Mouse (Mus musculus): ENCODE measurements at regions not wholly inside any gene's neighbourhood (a gene's known extent, or its start where the extent isn't known, plus 50 kb on each side); places are given as distances from the start of the nearest gene placed in this dataset.

- Histone ChIP-seq H3K9me3 (replicated peaks) (no peaks in the 10 kb centered on the region), H3K9ac (replicated peaks) (no peak overlapping the region), H3K4me2 (no peak overlapping the region), H3K27me3 (replicated peaks) (no peaks in the 10 kb centered on the region), H3K4me3 (replicated peaks) (no peak overlapping the region), H3K27ac (replicated peaks) (no peak overlapping the region), H3K36me3 (no peaks in the 10 kb centered on the region), H3K4me1 (peaks cover 11% of the 10 kb centered on the region; the same call in 1 of the 2 replicates)
- no peak for ATAC-seq (ENCODE audit: low FRiP score)
- 58% methylated on average over 8 of the region's 8 CpGs for WGBS
Observed at GRCm38 (mm10) chr16:25042669-25043440, 243.8 kb upstream of the Tprg start.

DNA sequence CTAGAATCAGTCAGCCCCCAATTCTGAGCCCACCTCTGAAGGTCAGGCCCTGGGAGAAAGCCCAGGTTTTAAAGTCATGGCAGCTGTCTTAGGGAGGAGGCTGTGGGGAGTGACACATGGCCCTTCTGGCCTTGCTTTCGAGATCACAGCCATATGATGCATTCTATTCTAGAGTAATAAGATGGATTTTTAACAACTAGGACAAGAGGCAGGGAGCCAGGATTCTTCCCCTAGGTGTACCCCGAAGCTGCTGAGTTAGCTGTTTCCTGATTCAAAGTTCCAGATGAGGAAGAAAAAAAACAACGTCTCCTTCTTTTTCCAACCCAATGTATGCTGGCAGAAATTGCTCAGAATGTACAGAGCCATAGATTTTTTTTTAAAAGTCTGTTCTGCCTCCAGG is 242.0 kb upstream of the Tprg start:
- WGBS = 78% methylated on average over 3 of the region's 3 CpGs
- Histone ChIP-seq H3K4me2 (no peak overlapping the region), H3K36me3 (no peaks in the 10 kb centered on the region), H3K9ac (replicated peaks) (no peak overlapping the region), H3K4me3 (replicated peaks) (no peak overlapping the region), H3K4me1 (peaks cover 11% of the 10 kb centered on the region; the same call in 1 of the 2 replicates), H3K27ac (replicated peaks) (no peak overlapping the region), H3K27me3 (replicated peaks) (no peaks in the 10 kb centered on the region), H3K9me3 (replicated peaks) (no peaks in the 10 kb centered on the region)
- no peak for ATAC-seq (ENCODE audit: low FRiP score)

DNA sequence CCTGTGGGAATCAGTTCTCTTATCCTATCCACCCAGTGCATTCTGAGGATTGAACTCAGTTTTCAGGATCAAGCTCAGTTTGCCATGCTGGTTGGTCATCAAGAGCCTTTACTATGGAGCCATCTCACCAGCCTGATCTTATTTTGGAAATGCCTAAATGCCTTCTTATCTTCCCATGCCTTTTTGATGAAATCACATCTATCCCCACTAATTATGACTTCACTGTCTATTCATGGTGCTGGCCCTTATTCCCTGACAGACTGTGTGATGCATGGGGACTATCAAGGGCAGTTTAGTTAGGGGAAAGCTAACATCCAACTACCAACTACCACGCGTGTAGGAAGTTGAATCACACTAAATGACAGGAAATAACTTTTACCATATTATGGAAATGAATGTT is 238.9 kb upstream of the Tprg start:
- Histone ChIP-seq H3K36me3 (no peaks in the 10 kb centered on the region), H3K27me3 (replicated peaks) (no peaks in the 10 kb centered on the region), H3K9me3 (replicated peaks) (no peaks in the 10 kb centered on the region), H3K4me2 (no peak overlapping the region), H3K27ac (replicated peaks) (no peak overlapping the region), H3K4me1 (peaks cover 3% of the 10 kb centered on the region; the same call in 1 of the 2 replicates), H3K9ac (replicated peaks) (no peak overlapping the region), H3K4me3 (replicated peaks) (no peak overlapping the region)
- no peak for ATAC-seq (ENCODE audit: low FRiP score)
- 92% methylated on average over 2 of the region's 2 CpGs for WGBS

DNA sequence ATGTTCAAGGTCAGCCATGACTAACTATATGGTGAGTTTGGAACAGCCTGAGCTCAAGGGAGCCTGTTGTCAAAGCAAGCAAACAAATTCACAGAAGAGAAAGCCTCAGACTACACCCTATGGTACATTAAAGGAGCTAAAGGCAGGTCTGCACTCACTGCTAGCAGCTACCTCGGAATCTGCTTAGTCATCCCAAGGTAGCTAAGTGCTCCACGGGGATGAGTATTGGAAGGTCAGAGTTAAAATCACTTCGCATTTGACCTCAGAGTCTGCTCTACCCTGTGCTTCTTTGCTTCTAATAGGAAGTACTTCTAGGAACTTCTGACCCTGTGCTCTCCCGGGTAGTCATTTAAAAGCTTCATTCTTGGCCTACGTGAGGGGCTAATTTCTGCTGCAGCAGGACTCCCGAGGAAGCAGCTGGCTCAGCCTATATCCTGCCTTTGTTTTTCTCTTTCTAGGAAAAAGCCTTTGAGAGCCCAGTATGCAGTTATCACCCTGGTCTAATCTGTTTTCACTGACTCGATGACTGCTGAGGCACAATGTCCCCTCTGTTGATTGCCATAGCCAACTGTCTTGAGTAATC is 236.6 kb upstream of the Tprg start:
- Histone ChIP-seq H3K36me3 (no peaks in the 10 kb centered on the region), H3K9ac (replicated peaks) (no peak overlapping the region), H3K4me3 (replicated peaks) (no peak overlapping the region), H3K27ac (replicated peaks) (no peak overlapping the region), H3K4me2 (no peak overlapping the region), H3K27me3 (replicated peaks) (no peaks in the 10 kb centered on the region), H3K9me3 (replicated peaks) (no peaks in the 10 kb centered on the region), H3K4me1 (no peaks in the 10 kb centered on the region)
- WGBS = 54% methylated on average over 7 of the region's 7 CpGs
- no peak for ATAC-seq (ENCODE audit: low FRiP score)

GRCm38 (mm10) chr16:25051044-25051443 is 235.6 kb upstream of the Tprg start:
- Histone ChIP-seq H3K4me3 (replicated peaks) (no peak overlapping the region), H3K4me2 (no peak overlapping the region), H3K27me3 (replicated peaks) (no peaks in the 10 kb centered on the region), H3K36me3 (no peaks in the 10 kb centered on the region), H3K9ac (replicated peaks) (no peak overlapping the region), H3K27ac (replicated peaks) (no peak overlapping the region), H3K9me3 (replicated peaks) (no peaks in the 10 kb centered on the region), H3K4me1 (no peaks in the 10 kb centered on the region)
- no peak for ATAC-seq (ENCODE audit: low FRiP score)
- 89% methylated on average over 5 of the region's 5 CpGs for WGBS

- Histone ChIP-seq H3K4me3 (replicated peaks) (no peak overlapping the region), H3K4me1 (no peaks in the 10 kb centered on the region), H3K9me3 (replicated peaks) (no peaks in the 10 kb centered on the region), H3K27ac (replicated peaks) (no peak overlapping the region), H3K9ac (replicated peaks) (no peak overlapping the region), H3K36me3 (no peaks in the 10 kb centered on the region), H3K4me2 (no peak overlapping the region), H3K27me3 (replicated peaks) (no peaks in the 10 kb centered on the region)
- 58% methylated on average over 5 of the region's 5 CpGs for WGBS
- ATAC-seq (ENCODE audit: low FRiP score) = no peak
Observed at GRCm38 (mm10) chr16:25052428-25052827, 234.2 kb upstream of the Tprg start.

DNA sequence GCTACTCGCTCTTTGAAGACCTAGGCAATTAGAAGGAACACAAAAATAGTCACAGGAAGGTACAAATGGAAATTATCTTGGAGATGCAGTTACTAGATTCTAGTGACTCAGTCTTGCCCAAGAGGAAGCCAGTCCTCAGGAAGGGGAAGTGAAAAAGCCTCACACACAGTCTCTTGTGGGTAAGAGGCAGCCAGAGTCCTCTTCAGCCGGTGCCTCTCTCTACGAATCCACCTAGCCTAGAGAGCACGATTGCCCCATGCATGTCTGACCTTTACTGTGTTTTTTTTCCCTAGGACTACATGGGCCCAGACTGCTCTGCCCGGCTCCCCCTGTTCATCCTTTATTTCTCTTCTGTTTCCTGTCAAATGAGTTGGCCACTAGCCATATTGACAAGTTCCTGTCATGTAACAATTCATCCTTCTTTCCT is 233.7 kb upstream of the Tprg start:
- Histone ChIP-seq H3K9me3 (replicated peaks) (no peaks in the 10 kb centered on the region), H3K4me1 (peaks cover under 1% of the 10 kb centered on the region; the same call in 1 of the 2 replicates), H3K9ac (replicated peaks) (no peak overlapping the region), H3K27me3 (replicated peaks) (no peaks in the 10 kb centered on the region), H3K36me3 (no peaks in the 10 kb centered on the region), H3K27ac (replicated peaks) (no peak overlapping the region), H3K4me2 (no peak overlapping the region), H3K4me3 (replicated peaks) (no peak overlapping the region)
- ATAC-seq (ENCODE audit: low FRiP score) = no peak
- 69% methylated on average over 5 of the region's 5 CpGs for WGBS

DNA sequence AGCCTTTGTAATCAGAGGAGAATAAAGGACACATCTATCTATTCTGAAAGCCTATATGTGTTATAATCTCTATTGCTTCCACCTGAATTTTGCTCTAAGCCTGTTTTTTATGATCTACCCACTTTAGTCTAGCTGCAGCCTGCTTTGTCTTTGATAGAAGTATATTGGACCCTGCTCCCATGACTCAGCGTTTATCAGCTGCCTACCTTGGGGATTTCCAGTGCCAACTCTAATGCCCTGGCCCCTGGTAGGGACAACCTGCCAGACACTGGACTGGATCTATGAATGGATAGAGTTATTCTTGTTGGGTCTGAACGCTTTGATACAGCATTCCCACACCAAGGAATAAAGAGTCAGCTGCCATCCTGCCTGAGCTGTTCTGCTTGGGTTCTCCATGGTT is 232.3 kb upstream of the Tprg start:
- Histone ChIP-seq H3K27me3 (replicated peaks) (no peaks in the 10 kb centered on the region), H3K4me3 (replicated peaks) (no peak overlapping the region), H3K4me1 (peaks cover 11% of the 10 kb centered on the region), H3K9ac (replicated peaks) (no peak overlapping the region), H3K36me3 (no peaks in the 10 kb centered on the region), H3K4me2 (no peak overlapping the region), H3K27ac (replicated peaks) (no peak overlapping the region; the same call in 1 of the 2 replicates), H3K9me3 (replicated peaks) (no peaks in the 10 kb centered on the region)
- no peak for ATAC-seq (ENCODE audit: low FRiP score)
- 94% methylated on average over 2 of the region's 2 CpGs for WGBS

DNA sequence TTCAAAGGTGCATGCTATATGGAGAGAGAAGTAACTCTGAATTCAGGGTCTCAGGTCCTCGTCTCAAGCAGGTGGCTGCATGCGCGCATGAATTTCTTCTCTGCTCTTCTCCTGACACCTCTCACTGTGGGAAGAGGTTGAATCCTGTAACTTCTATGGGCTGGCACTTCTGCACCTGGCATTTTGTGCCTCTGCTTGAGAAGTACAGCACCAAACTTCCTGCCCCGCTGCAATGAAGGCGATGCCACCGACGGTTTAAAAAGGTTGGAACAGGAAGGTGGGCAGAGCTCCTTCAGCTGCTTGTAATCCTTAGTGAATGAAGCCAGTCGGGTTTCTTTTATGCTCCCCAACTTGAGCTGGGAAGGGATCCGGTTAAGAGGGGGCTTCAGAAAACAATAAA is 231.2 kb upstream of the Tprg start:
- H3K4me1 ChIP-seq = peaks cover 22% of the 10 kb centered on the region
- H3K9me3 ChIP-seq (replicated peaks) = no peaks in the 10 kb centered on the region
- H3K27ac ChIP-seq (replicated peaks) = no peak overlapping the region
- H3K4me3 ChIP-seq (replicated peaks) = no peak overlapping the region
- H3K4me2 ChIP-seq = no peak overlapping the region
- WGBS = 85% methylated on average over 9 of the region's 9 CpGs
- H3K9ac ChIP-seq (replicated peaks) = no peak overlapping the region
- no peak for ATAC-seq (ENCODE audit: low FRiP score)
- no peaks in the 10 kb centered on the region for H3K36me3 ChIP-seq
- no peaks in the 10 kb centered on the region for H3K27me3 ChIP-seq (replicated peaks)

GRCm38 (mm10) chr16:25058051-25058747 is 228.4 kb upstream of the Tprg start:
- 20% methylated on average over 11 of the region's 11 CpGs for WGBS
- ATAC-seq (ENCODE audit: low FRiP score) = 0 out of 2 replicates have a peak, but pooled peaks have one; percentile 2
- peak overlapping the region; percentile 68 for H3K9ac ChIP-seq (replicated peaks)

DNA sequence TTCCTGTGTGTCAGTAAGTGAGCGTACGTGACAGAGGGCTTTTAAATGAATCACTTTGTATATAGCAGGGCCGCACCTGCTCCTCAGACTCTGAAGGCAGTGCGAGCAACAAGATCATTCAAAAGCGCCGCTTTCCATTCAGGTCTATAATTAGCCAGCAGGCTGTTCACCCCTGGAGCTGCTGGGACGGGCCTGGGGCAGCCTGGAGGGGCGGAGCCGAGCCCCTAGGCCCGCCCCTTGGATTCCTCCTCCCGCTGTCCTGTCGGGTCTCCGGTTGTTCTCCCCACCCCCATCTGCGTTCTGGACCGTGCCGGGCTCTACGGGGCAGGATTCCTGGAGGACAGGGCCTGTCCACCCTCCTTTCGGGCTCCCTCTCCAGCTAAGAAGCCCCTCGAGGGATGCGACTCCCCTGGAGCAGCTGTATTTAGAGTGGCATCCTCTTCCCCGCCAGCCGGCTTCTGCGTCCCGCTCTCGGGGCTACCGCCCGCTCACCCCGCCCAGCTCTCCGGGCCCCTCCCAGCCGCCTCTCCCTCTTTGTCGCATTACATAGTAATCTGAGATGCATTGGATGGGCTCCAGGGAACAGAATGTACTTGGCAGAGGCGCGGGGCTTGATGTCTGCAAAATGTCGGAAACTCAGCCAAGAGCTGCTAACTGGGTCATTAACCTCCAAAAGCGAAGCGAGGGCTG is 227.7 kb upstream of the Tprg start:
- Histone ChIP-seq H3K27ac (replicated peaks) (peak overlapping the region; percentile 94), H3K4me1 (peaks cover 22% of the 10 kb centered on the region), H3K4me3 (replicated peaks) (peak overlapping the region; percentile 58), H3K36me3 (no peaks in the 10 kb centered on the region), H3K9ac (replicated peaks) (peak overlapping the region; percentile 68), H3K27me3 (replicated peaks) (no peaks in the 10 kb centered on the region), H3K4me2 (peak overlapping the region; percentile 73), H3K9me3 (replicated peaks) (no peaks in the 10 kb centered on the region)
- ATAC-seq (ENCODE audit: low FRiP score) = peak; percentile 95
- under 1% methylated on average over 36 of the region's 36 CpGs for WGBS

More at GRCm38 (mm10) chr16:25058051-25058747, 228.4 kb upstream of the Tprg start:
- Histone ChIP-seq H3K9me3 (replicated peaks) (no peaks in the 10 kb centered on the region), H3K27ac (replicated peaks) (peak overlapping the region; percentile 94), H3K4me2 (peak overlapping the region; percentile 73), H3K27me3 (replicated peaks) (no peaks in the 10 kb centered on the region), H3K36me3 (no peaks in the 10 kb centered on the region), H3K4me1 (peaks cover 22% of the 10 kb centered on the region), H3K4me3 (replicated peaks) (peak overlapping the region; percentile 58)
